Mouse (Mus musculus) MEL (cell line): ENCODE data around the gene Nck1. TPM values are rescaled to one million over a fixed set of nuclear protein-coding genes. Genes with fewer than 3 reads are reported as not detected.

Experiments used
- DNase-seq: peaks from one replicate; pipeline ENCODE4 v3.0.0; 2011; ENCODE audit warnings: low read depth, low spot score
- H3K27ac ChIP-seq: 2 replicates; pipeline ENCODE4 v1.5.1; 2012; ENCODE audit warnings: low read depth, mild to moderate bottlenecking, control low read depth, low read length, moderate library complexity; ENCODE audit not compliant: control insufficient read depth
- H3K27me3 ChIP-seq, 2 experiments: fragments of 150-350 bp in 1 of 2; sonication (generic) in 1 of 2; 2 replicates each; pipeline ENCODE4 v1.6.1; 2012; ENCODE audit warnings: low read length in 2 of 2, mild to moderate bottlenecking in 2 of 2, improper control_type of control experiment in 1 of 2, moderate library complexity in 1 of 2; ENCODE audit not compliant: insufficient read depth in 2 of 2, control insufficient read depth in 1 of 2
- H3K36me3 ChIP-seq, 2 experiments: 2 replicates each; pipeline ENCODE4 v1.6.1; 2012 to 2014; ENCODE audit warnings: low read length in 2 of 2, improper control_type of control experiment in 1 of 2, inconsistent platforms in 1 of 2, mild to moderate bottlenecking in 1 of 2; ENCODE audit not compliant: insufficient read depth in 2 of 2, control insufficient read depth in 1 of 2
- H3K4me1 ChIP-seq, 2 experiments: fragments of 150-350 bp in 1 of 2; sonication (generic) in 1 of 2; 2 replicates each; pipeline ENCODE4 v1.6.1; 2012; ENCODE audit warnings: low read length in 2 of 2, improper control_type of control experiment in 1 of 2, mild to moderate bottlenecking in 1 of 2; ENCODE audit not compliant: insufficient read depth in 2 of 2, control insufficient read depth in 1 of 2
- H3K4me3 ChIP-seq, 2 experiments: fragments of 150-350 bp in 1 of 2; sonication (generic) in 1 of 2; 2 replicates each; pipeline ENCODE4 v1.5.1; 2012; ENCODE audit warnings: low read depth in 2 of 2, low read length in 2 of 2, mild to moderate bottlenecking in 2 of 2, moderate library complexity in 2 of 2, control low read depth in 1 of 2, improper control_type of control experiment in 1 of 2; ENCODE audit not compliant: control insufficient read depth in 1 of 2, insufficient read depth in 1 of 2
- H3K79me2 ChIP-seq: 2 replicates; pipeline ENCODE4 v1.6.1; 2012; ENCODE audit warnings: mild to moderate bottlenecking, low read length, moderate library complexity; ENCODE audit not compliant: control insufficient read depth, poor library complexity, insufficient read depth
- H3K9ac ChIP-seq: 2 replicates; pipeline ENCODE4 v1.6.1; 2012; ENCODE audit warnings: low read depth, mild to moderate bottlenecking, control low read depth, low read length, moderate library complexity; ENCODE audit not compliant: control insufficient read depth, poor library complexity, severe bottlenecking
- H3K9me3 ChIP-seq: fragments of 150-350 bp; sonication (generic); replicated peaks from 2 replicates; pipeline ENCODE4 v1.6.1; 2012; ENCODE audit warnings: mild to moderate bottlenecking, low read length, improper control_type of control experiment, moderate library complexity; ENCODE audit not compliant: insufficient read depth
- CHD2 ChIP-seq: IDR thresholded peaks from 2 replicates; pipeline ENCODE4 v1.6.1; 2011; ENCODE audit warnings: low read length, improper control_type of control experiment
- CTCF ChIP-seq, 3 experiments: IDR thresholded peaks in 2 of 3; conservative IDR thresholded peaks in 1 of 3; 2 replicates each; pipeline ENCODE4 v1.5.1; 2011 to 2012; ENCODE audit warnings: low read length in 3 of 3, low read depth in 2 of 3, mild to moderate bottlenecking in 2 of 3, improper control_type of control experiment in 1 of 3, inconsistent platforms in 1 of 3, mixed read lengths in 1 of 3, moderate library complexity in 1 of 3; ENCODE audit not compliant: control insufficient read depth in 1 of 3, insufficient read depth in 1 of 3, poor library complexity in 1 of 3, severe bottlenecking in 1 of 3
- E2F4 ChIP-seq: IDR thresholded peaks from 2 replicates; pipeline ENCODE4 v1.6.1; 2011; ENCODE audit warnings: low read depth, low read length, improper control_type of control experiment, borderline replicate concordance
- ETS1 ChIP-seq: IDR thresholded peaks from 2 replicates; pipeline ENCODE4 v1.6.1; 2012; ENCODE audit warnings: low read depth, mild to moderate bottlenecking, inconsistent platforms, low read length, improper control_type of control experiment, moderate library complexity
- GABPA ChIP-seq: IDR thresholded peaks from 2 replicates; pipeline ENCODE4 v1.6.1; 2012; ENCODE audit warnings: low read depth, mild to moderate bottlenecking, inconsistent platforms, low read length, improper control_type of control experiment, moderate library complexity
- GATA1 ChIP-seq: IDR thresholded peaks from 2 replicates; pipeline ENCODE4 v1.6.1; 2011; ENCODE audit warnings: low read depth, low read length, improper control_type of control experiment
- JUND ChIP-seq: IDR thresholded peaks from 2 replicates; pipeline ENCODE4 v1.6.1; 2011; ENCODE audit warnings: low read depth, mild to moderate bottlenecking, improper control_type of control experiment, low read length
- KAT2A ChIP-seq: conservative IDR thresholded peaks from 2 replicates; pipeline ENCODE4 v1.6.1; 2012; ENCODE audit warnings: low read depth, low read length, improper control_type of control experiment, inconsistent platforms
- MAFK ChIP-seq: IDR thresholded peaks from 2 replicates; pipeline ENCODE4 v1.6.1; 2011; ENCODE audit warnings: low read depth, mild to moderate bottlenecking, low read length, improper control_type of control experiment, borderline replicate concordance
- MEF2A ChIP-seq: IDR thresholded peaks from 2 replicates; pipeline ENCODE4 v1.6.1; 2014; ENCODE audit warnings: low read depth, mild to moderate bottlenecking, inconsistent platforms, low read length, improper control_type of control experiment; ENCODE audit not compliant: poor library complexity, insufficient replicate concordance, severe bottlenecking; ENCODE audit errors: extremely low read depth
- MXI1 ChIP-seq: IDR thresholded peaks from 2 replicates; pipeline ENCODE4 v1.6.1; 2011; ENCODE audit warnings: mild to moderate bottlenecking, low read depth, low read length, improper control_type of control experiment
- MYB ChIP-seq: IDR thresholded peaks from 2 replicates; pipeline ENCODE4 v1.6.1; 2011; ENCODE audit warnings: mild to moderate bottlenecking, low read depth, low read length, improper control_type of control experiment
- MYC ChIP-seq: IDR thresholded peaks from 2 replicates; pipeline ENCODE4 v1.6.1; 2011; ENCODE audit warnings: low read depth, mild to moderate bottlenecking, low read length, improper control_type of control experiment, moderate library complexity
- NELFE ChIP-seq: IDR thresholded peaks from 2 replicates; pipeline ENCODE4 v1.6.1; 2011; ENCODE audit warnings: low read depth, low read length, improper control_type of control experiment
- POLR2A ChIP-seq, 2 experiments: IDR thresholded peaks; 2 replicates each; pipeline ENCODE4 v1.6.1; 2011 to 2012; ENCODE audit warnings: low read length in 2 of 2, mild to moderate bottlenecking in 2 of 2, control low read depth in 1 of 2, improper control_type of control experiment in 1 of 2, low read depth in 1 of 2, moderate library complexity in 1 of 2; ENCODE audit not compliant: control insufficient read depth in 1 of 2, insufficient read depth in 1 of 2, poor library complexity in 1 of 2
- POLR2AphosphoS5 ChIP-seq: IDR thresholded peaks from 2 replicates; pipeline ENCODE4 v1.6.1; 2012; ENCODE audit warnings: low read depth, borderline replicate concordance, mild to moderate bottlenecking, inconsistent platforms, low read length, moderate library complexity, mixed read lengths
- RAD21 ChIP-seq: IDR thresholded peaks from 2 replicates; pipeline ENCODE4 v1.6.1; 2011; ENCODE audit warnings: mild to moderate bottlenecking, low read depth, low read length, improper control_type of control experiment
- RCOR1 ChIP-seq: IDR thresholded peaks from 2 replicates; pipeline ENCODE4 v1.6.1; 2012; ENCODE audit warnings: low read depth, mild to moderate bottlenecking, inconsistent platforms, low read length, improper control_type of control experiment
- SMC3 ChIP-seq: IDR thresholded peaks from 2 replicates; pipeline ENCODE4 v1.6.1; 2011; ENCODE audit warnings: low read depth, low read length, improper control_type of control experiment
- USF1 ChIP-seq: IDR thresholded peaks from 2 replicates; pipeline ENCODE4 v1.6.1; 2014; ENCODE audit warnings: low read depth, mild to moderate bottlenecking, inconsistent platforms, low read length, improper control_type of control experiment, moderate library complexity
- USF2 ChIP-seq, 2 experiments: IDR thresholded peaks; 2 replicates each; pipeline ENCODE4 v1.6.1; 2011 to 2012; ENCODE audit warnings: improper control_type of control experiment in 2 of 2, low read length in 2 of 2, borderline replicate concordance in 1 of 2, inconsistent platforms in 1 of 2, low read depth in 1 of 2, mild to moderate bottlenecking in 1 of 2; ENCODE audit not compliant: insufficient read depth in 1 of 2
- ZC3H11A ChIP-seq: IDR thresholded peaks from 2 replicates; pipeline ENCODE4 v1.6.1; 2012; ENCODE audit warnings: low read depth, mild to moderate bottlenecking, inconsistent platforms, low read length, improper control_type of control experiment
- polyA plus RNA-seq, 2 experiments: library from polyadenylated mRNA; stranded (reverse) in 1 of 2; unstranded in 1 of 2; fragments of >175 nt in 1 of 2; fragments of >200 nt in 1 of 2; gene quantifications; 2 replicates each; pipeline versions ENCODE4 v1.2.1 to v1.2.4; 2012; ENCODE audit warnings: low replicate concordance in 2 of 2, low read depth in 1 of 2; ENCODE audit not compliant: insufficient read length in 2 of 2, insufficient read depth in 1 of 2, missing spikeins in 1 of 2
- total RNA-seq: library from RNA; depleted of rRNA; stranded (reverse); fragments of 300-350 nt; gene quantifications from 2 replicates; pipeline ENCODE4 v1.2.3, GENCODE M21; 2012

The Nck1 gene
- total and polyA plus RNA-seq, 3 experiments, result 21.8 to 24.3 TPM; not detected in 1

DNA sequence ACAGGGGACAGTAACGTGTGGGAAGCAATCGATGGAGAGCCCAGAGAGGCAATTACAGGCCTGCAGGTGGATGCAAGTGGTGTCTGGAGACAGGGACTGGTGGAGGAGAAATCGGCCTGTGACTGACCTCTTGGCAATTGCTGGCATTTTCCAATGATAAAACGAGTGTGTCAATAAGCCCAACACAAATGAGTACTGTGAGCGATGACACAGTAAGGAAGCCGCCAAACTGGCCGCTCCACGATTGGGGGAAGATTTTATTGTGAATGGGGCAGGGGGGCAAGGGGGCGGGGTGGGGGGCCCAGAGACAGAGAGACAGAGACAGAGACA, 91.3 kb downstream of the Nck1 start:
- H3K27me3 ChIP-seq, result no peaks in the 10 kb centered on the region
- H3K36me3 ChIP-seq, result no peaks in the 10 kb centered on the region
- H3K4me3 ChIP-seq, result peak overlapping the region; percentile 67 to 88
- H3K4me1 ChIP-seq, result peaks cover 0 to 5% of the 10 kb centered on the region in 2 experiments; a peak in 1 of 4 replicates
- no peaks in the 10 kb centered on the region for H3K9me3 ChIP-seq
- H3K9ac ChIP-seq, result peak overlapping the region; percentile 80
- no peak for DNase-seq
- TF ChIP-seq USF1, result no peak
- TF ChIP-seq MXI1, result peak; percentile 1; the same call in 1 of the 2 replicates
- no peaks in the 10 kb centered on the region for H3K79me2 ChIP-seq
- H3K27ac ChIP-seq, result no peak overlapping the region

GRCm38 (mm10) chr9:100453944-100454663, 91.8 kb downstream of the Nck1 start:
- peak overlapping the region; percentile 80 for H3K9ac ChIP-seq
- H3K79me2 ChIP-seq, result no peaks in the 10 kb centered on the region
- peaks cover 0 to 5% of the 10 kb centered on the region in 2 experiments; a peak in 1 of 4 replicates for H3K4me1 ChIP-seq
- no peaks in the 10 kb centered on the region for H3K9me3 ChIP-seq
- peak overlapping the region; percentile 67 to 88 for H3K4me3 ChIP-seq
- no peaks in the 10 kb centered on the region for H3K36me3 ChIP-seq
- TF ChIP-seq E2F4, result no peak
- peak; percentile 58 to 84 (median 79) for TF ChIP-seq CTCF (IDR thresholded peaks at IDR 0.05 in 2 of 3, conservative IDR thresholded peaks at IDR 0.05 in 1 of 3; ENCODE audit: control insufficient read depth in 1 of 3, insufficient read depth in 1 of 3, low read depth in 2 of 3, low read length in 3 of 3, poor library complexity in 1 of 3, severe bottlenecking in 1 of 3)
- peak; percentile 76 for TF ChIP-seq ZC3H11A
- TF ChIP-seq MYC, result peak; percentile 17; the same call in 1 of the 2 replicates
- TF ChIP-seq MXI1, result peak; percentile 76; the same call in 1 of the 2 replicates
- TF ChIP-seq MAFK, result no peak
- peak; percentile 80 for TF ChIP-seq SMC3
- TF ChIP-seq RAD21, result peak; percentile 94
- 0 out of 2 replicates have a peak, but pooled peaks have one; percentile 14 for TF ChIP-seq GATA1
- no peak for TF ChIP-seq CHD2
- TF ChIP-seq MYB, result no peak
- H3K27ac ChIP-seq, result no peak overlapping the region
- peak; percentile 87 for DNase-seq
- no peaks in the 10 kb centered on the region for H3K27me3 ChIP-seq

GRCm38 (mm10) chr9:100452432-100452831, 93.5 kb downstream of the Nck1 start:
- TF ChIP-seq E2F4, result no peak
- TF ChIP-seq CTCF (IDR thresholded peaks at IDR 0.05 in 2 of 3, conservative IDR thresholded peaks at IDR 0.05 in 1 of 3; ENCODE audit: control insufficient read depth in 1 of 3, insufficient read depth in 1 of 3, low read depth in 2 of 3, low read length in 3 of 3, poor library complexity in 1 of 3, severe bottlenecking in 1 of 3), result no peak
- TF ChIP-seq ETS1, result no peak
- TF ChIP-seq NELFE, result no peak
- no peak for TF ChIP-seq USF1
- no peak for TF ChIP-seq USF2 (IDR thresholded peaks at IDR 0.05; ENCODE audit: borderline replicate concordance in 1 of 2, insufficient read depth in 1 of 2, low read depth in 1 of 2, low read length in 2 of 2)
- no peak for TF ChIP-seq KAT2A
- no peak for TF ChIP-seq POLR2AphosphoS5
- TF ChIP-seq MAFK, result no peak
- no peak for TF ChIP-seq MEF2A
- no peak for TF ChIP-seq JUND
- TF ChIP-seq RAD21, result no peak
- no peak for TF ChIP-seq POLR2A (IDR thresholded peaks at IDR 0.05; ENCODE audit: control insufficient read depth in 1 of 2, insufficient read depth in 1 of 2, low read depth in 1 of 2, low read length in 2 of 2, poor library complexity in 1 of 2)
- TF ChIP-seq GABPA, result no peak
- no peak for TF ChIP-seq RCOR1
- Histone ChIP-seq H3K4me1 (peaks cover 0 to 5% of the 10 kb centered on the region in 2 experiments; a peak in 1 of 4 replicates), H3K9me3 (no peaks in the 10 kb centered on the region), H3K27me3 (no peaks in the 10 kb centered on the region), H3K27ac (no peak overlapping the region), H3K4me3 (peak overlapping the region in 1 of 2 experiments; percentile 21; a peak in 1 of 4 replicates), H3K9ac (no peak overlapping the region), H3K79me2 (no peaks in the 10 kb centered on the region), H3K36me3 (no peaks in the 10 kb centered on the region)
- peak; percentile 47 for DNase-seq
